In the genomic region with DNA sequence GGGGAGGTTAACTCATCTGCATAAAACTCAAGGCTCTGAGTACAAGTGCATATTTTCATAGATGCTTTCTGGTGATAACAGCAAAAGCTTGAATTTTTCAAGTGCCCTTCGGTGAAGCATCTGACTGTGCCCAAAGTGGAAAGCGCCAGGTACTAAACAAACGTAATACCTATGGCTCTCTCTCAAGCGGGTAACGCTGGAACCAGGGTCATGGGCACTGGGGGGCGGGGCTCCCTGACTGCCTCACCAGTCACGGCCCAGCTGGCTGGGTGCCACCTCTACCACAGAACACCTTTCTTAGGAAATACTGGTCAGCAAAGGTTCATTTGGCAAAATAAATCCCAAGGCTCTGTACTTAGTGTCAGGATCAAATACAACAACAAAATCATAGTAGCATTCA, we compare ENCODE assay signal across 12 mouse cellular contexts.
DNase-seq lines count a peak whose midpoint lies in the region; ATAC-seq lines count a peak whose summit lies in the region.
"Had no signal": no experiment of that assay in that cellular context is flagged by ENCODE, and none has a peak within 500 bp of the region (broad histone marks: within the 10 kb centered on the region; RNA-seq: fewer than 3 reads in every experiment).

No protein-coding gene starts in this region.

- H3K9me3 ChIP-seq in forebrain, embryonic 16.5 days (ENCODE audit: control insufficient read depth, low read length), result no peaks in the 10 kb centered on the region
- H3K9me3 ChIP-seq in forebrain, embryonic 10.5 days, result no peaks in the 10 kb centered on the region
- H3K9me3 ChIP-seq in midbrain, embryonic 14.5 days (ENCODE audit: control insufficient read depth, low read length), result no peaks in the 10 kb centered on the region
- no peaks in the 10 kb centered on the region for H3K9me3 ChIP-seq in midbrain, embryonic 11.5 days (ENCODE audit: control insufficient read depth, low read length)
- H3K9me3 ChIP-seq: forebrain, embryonic 12.5 days; neural tube, embryonic 12.5 days had no signal

- no peak overlapping the region for H3K4me3 ChIP-seq in forebrain, embryonic 16.5 days (replicated peaks; ENCODE audit: low read length)
- no peak overlapping the region for H3K4me3 ChIP-seq in forebrain, embryonic 10.5 days
- no peak overlapping the region for H3K4me3 ChIP-seq in midbrain, embryonic 14.5 days (replicated peaks; ENCODE audit: low read depth, low read length)
- no peak overlapping the region for H3K4me3 ChIP-seq in midbrain, embryonic 11.5 days (ENCODE audit: low read depth, low read length)
- H3K4me3 ChIP-seq: forebrain, embryonic 12.5 days; neural tube, embryonic 12.5 days had no signal

- ATAC-seq in forebrain, embryonic 16.5 days, result no peak
- ATAC-seq in midbrain, embryonic 14.5 days (ENCODE audit: low FRiP score, low TSS enrichment), result no peak
- ATAC-seq in midbrain, embryonic 11.5 days (ENCODE audit: low FRiP score), result no peak

- 0 out of 2 replicates have a peak overlapping the region, but pooled peaks have one; percentile 20 for H3K27ac ChIP-seq in forebrain, embryonic 16.5 days (ENCODE audit: low read length)
- no peak overlapping the region for H3K27ac ChIP-seq in forebrain, embryonic 10.5 days
- H3K27ac ChIP-seq in midbrain, embryonic 14.5 days (replicated peaks; ENCODE audit: low read depth, low read length), result no peak overlapping the region
- no peak overlapping the region for H3K27ac ChIP-seq in midbrain, embryonic 11.5 days (ENCODE audit: low read depth, low read length)
- H3K27ac ChIP-seq: forebrain, embryonic 12.5 days; neural tube, embryonic 12.5 days had no signal

- no peaks in the 10 kb centered on the region for H3K27me3 ChIP-seq in forebrain, embryonic 16.5 days (replicated peaks; ENCODE audit: control insufficient read depth, insufficient read depth, low read length)
- H3K27me3 ChIP-seq in forebrain, embryonic 10.5 days (ENCODE audit: poor library complexity, severe bottlenecking), result no peaks in the 10 kb centered on the region
- H3K27me3 ChIP-seq in midbrain, embryonic 14.5 days (ENCODE audit: control insufficient read depth, insufficient read depth, low read length), result no peaks in the 10 kb centered on the region
- H3K27me3 ChIP-seq in midbrain, embryonic 11.5 days (ENCODE audit: control insufficient read depth, insufficient read depth, low read length), result no peaks in the 10 kb centered on the region
- H3K27me3 ChIP-seq: CH12.LX; neural tube, embryonic 12.5 days had no signal

- no peak for DNase-seq in forebrain, embryonic 10.5 days (ENCODE audit: extremely low spot score, low spot score)
- DNase-seq in midbrain, embryonic 14.5 days, result peak; percentile 32
- no peak for DNase-seq in midbrain, embryonic 11.5 days (ENCODE audit: low spot score, missing footprints)
- DNase-seq in kidney, postnatal 10 days, result peak; percentile 66
- DNase-seq in lung, postnatal 25 days (ENCODE audit: low spot score), result peak; percentile 76
- no peak for DNase-seq in frontal cortex, postnatal 25 days (ENCODE audit: low spot score in 2 of 2)
- no peak for DNase-seq in spleen, adult 18-20 months
- DNase-seq: heart, postnatal 10 days had no signal

- no peaks in the 10 kb centered on the region for H3K36me3 ChIP-seq in forebrain, embryonic 16.5 days (ENCODE audit: control insufficient read depth, insufficient read depth)
- no peaks in the 10 kb centered on the region for H3K36me3 ChIP-seq in forebrain, embryonic 10.5 days (replicated peaks)
- no peaks in the 10 kb centered on the region for H3K36me3 ChIP-seq in midbrain, embryonic 14.5 days (ENCODE audit: control insufficient read depth, insufficient read depth, low read length)
- H3K36me3 ChIP-seq in midbrain, embryonic 11.5 days (ENCODE audit: control insufficient read depth, insufficient read depth, low read length), result no peaks in the 10 kb centered on the region
- H3K36me3 ChIP-seq: forebrain, embryonic 12.5 days; neural tube, embryonic 12.5 days had no signal

- H3K9ac ChIP-seq in forebrain, embryonic 16.5 days (replicated peaks; ENCODE audit: low read depth, low read length), result no peak overlapping the region
- no peak overlapping the region for H3K9ac ChIP-seq in midbrain, embryonic 14.5 days (replicated peaks; ENCODE audit: low read length)
- H3K9ac ChIP-seq in midbrain, embryonic 11.5 days (ENCODE audit: low read length), result no peak overlapping the region
- H3K9ac ChIP-seq: forebrain, embryonic 12.5 days; neural tube, embryonic 12.5 days had no signal

- 66% methylated on average over 7 of the region's 7 CpGs for WGBS in forebrain, embryonic 16.5 days
- WGBS in forebrain, embryonic 10.5 days, result 75% methylated on average over 7 of the region's 7 CpGs
- 69% methylated on average over 7 of the region's 7 CpGs for WGBS in midbrain, embryonic 14.5 days
- WGBS in midbrain, embryonic 11.5 days, result 77% methylated on average over 7 of the region's 7 CpGs

- no peak overlapping the region for H3K4me2 ChIP-seq in forebrain, embryonic 16.5 days (ENCODE audit: low read length)
- H3K4me2 ChIP-seq in midbrain, embryonic 14.5 days (ENCODE audit: low read length), result no peak overlapping the region
- no peak overlapping the region for H3K4me2 ChIP-seq in midbrain, embryonic 11.5 days
- H3K4me2 ChIP-seq: forebrain, embryonic 12.5 days; neural tube, embryonic 12.5 days had no signal

- H3K4me1 ChIP-seq in forebrain, embryonic 16.5 days (replicated peaks; ENCODE audit: control insufficient read depth, insufficient read depth, low read length), result peaks cover 30% of the 10 kb centered on the region
- H3K4me1 ChIP-seq in forebrain, embryonic 10.5 days, result peaks cover 23% of the 10 kb centered on the region
- H3K4me1 ChIP-seq in midbrain, embryonic 14.5 days (ENCODE audit: control insufficient read depth, insufficient read depth, low read length), result peaks cover 21% of the 10 kb centered on the region; the same call in 1 of the 2 replicates
- no peaks in the 10 kb centered on the region; the same call in 1 of the 2 replicates for H3K4me1 ChIP-seq in midbrain, embryonic 11.5 days (ENCODE audit: control insufficient read depth, insufficient read depth, low read length)
- H3K4me1 ChIP-seq: neural tube, embryonic 12.5 days had no signal

Comparison
In these comparisons a context has a peak if more than half of its experiments do, and no peak if none do; other contexts are left out.
1. DNase-seq: peak in midbrain, embryonic 14.5 days (single experiment), kidney, postnatal 10 days (single experiment) and lung, postnatal 25 days (single experiment); none in forebrain, embryonic 10.5 days (single experiment), midbrain, embryonic 11.5 days (single experiment), frontal cortex, postnatal 25 days (0 of 2) and spleen, adult 18-20 months (0 of 2).